Mouse (Mus musculus) intestine, embryonic 16.5 days (tissue): ENCODE measurements around the gene Nifk. TPM values are rescaled to one million over a fixed set of nuclear protein-coding genes. Genes with fewer than 3 reads are reported as not detected.

Experiments used
- ATAC-seq: fragments of 200-750 bp; cut with Nextera tagmentation; 2 replicates; pipeline ENCODE4 v1.8.0; 2017; ENCODE audit warnings: moderate TSS enrichment, moderate library complexity
- H3K27ac ChIP-seq: fragments of 300-500 bp; sonication (generic); 2 replicates; pipeline ENCODE4 v1.5.1; 2014; ENCODE audit warnings: mild to moderate bottlenecking, low read length
- H3K27me3 ChIP-seq: fragments of 300-500 bp; sonication (generic); replicated peaks from 2 replicates; pipeline ENCODE4 v1.6.1; 2014; ENCODE audit warnings: low read length, control low read depth, mixed read lengths; ENCODE audit not compliant: control insufficient read depth, insufficient read depth
- H3K36me3 ChIP-seq: fragments of 300-500 bp; sonication (generic); 2 replicates; pipeline ENCODE4 v1.6.1; 2014; ENCODE audit warnings: low read length, control low read depth; ENCODE audit not compliant: control insufficient read depth, insufficient read depth
- H3K4me1 ChIP-seq: fragments of 300-500 bp; sonication (generic); 2 replicates; pipeline ENCODE4 v1.6.1; 2014; ENCODE audit warnings: low read length, control low read depth, mixed read lengths; ENCODE audit not compliant: control insufficient read depth, insufficient read depth
- H3K4me2 ChIP-seq: fragments of 300-500 bp; sonication (generic); 2 replicates; pipeline ENCODE4 v1.6.1; 2014; ENCODE audit warnings: low read depth, low read length, control low read depth
- H3K4me3 ChIP-seq: fragments of 300-500 bp; sonication (generic); 2 replicates; pipeline ENCODE4 v1.5.1; 2014; ENCODE audit warnings: mild to moderate bottlenecking, low read length
- H3K9ac ChIP-seq: fragments of 300-500 bp; sonication (generic); 2 replicates; pipeline ENCODE4 v1.6.1; 2014; ENCODE audit warnings: low read depth, low read length
- H3K9me3 ChIP-seq: fragments of 300-500 bp; sonication (generic); 2 replicates; pipeline ENCODE4 v1.6.1; 2016; ENCODE audit warnings: low read length, control low read depth; ENCODE audit not compliant: control insufficient read depth
- WGBS: fragments of 180-500 bp; shearing (Covaris S2); extraction: QIAGEN DNeasy Blood & Tissue Kit; methylation state at CpG from one replicate; pipeline ENCODE4 v1.1.7; 2014; 5-methylcytosine and 5-hydroxymethylcytosine counted together
- polyA plus RNA-seq: library from polyadenylated mRNA; unstranded; fragments of >200 nt; fragmentation: Nextera tagmentation; extraction: Ambion mirVana; gene quantifications from 2 replicates; pipeline ENCODE4 v1.2.1, GENCODE M21; 2015

Nifk gene
- polyA plus RNA-seq, 1 experiment from 2014 or later, result 81.6 TPM

GRCm38 (mm10) chr1:118320696-118321095 lies 943 bp upstream of the Nifk start:
- Histone ChIP-seq H3K4me2 (no peak overlapping the region), H3K4me1 (peaks cover 6% of the 10 kb centered on the region), H3K4me3 (no peak overlapping the region), H3K36me3 (0 out of 2 replicates have a peak, but pooled peaks cover 5% of the 10 kb centered on the region), H3K27me3 (no peaks in the 10 kb centered on the region), H3K27ac (no peak overlapping the region), H3K9ac (no peak overlapping the region), H3K9me3 (no peaks in the 10 kb centered on the region)
- WGBS, result 64% methylated on average over 2 of the region's 2 CpGs
- ATAC-seq, result no peak

- Histone ChIP-seq H3K9ac (no peak overlapping the region), H3K36me3 (peaks cover under 1% of the 10 kb centered on the region; the same call in 1 of the 2 replicates), H3K4me3 (no peak overlapping the region), H3K27ac (no peak overlapping the region), H3K9me3 (no peaks in the 10 kb centered on the region), H3K4me1 (no peaks in the 10 kb centered on the region), H3K4me2 (no peak overlapping the region), H3K27me3 (no peaks in the 10 kb centered on the region)
- 86% methylated on average over 9 of the region's 9 CpGs for WGBS
- no peak for ATAC-seq
These were observed 13.4 kb downstream of the Nifk start for GRCm38 (mm10) chr1:118334749-118335713.

GRCm38 (mm10) chr1:118335847-118336246 lies 14.2 kb downstream of the Nifk start:
- ATAC-seq, result no peak
- no peak overlapping the region for H3K4me3 ChIP-seq
- no peak overlapping the region for H3K4me2 ChIP-seq
- H3K36me3 ChIP-seq, result no peaks in the 10 kb centered on the region; the same call in 1 of the 2 replicates
- no peak overlapping the region for H3K27ac ChIP-seq
- H3K9me3 ChIP-seq, result no peaks in the 10 kb centered on the region
- no peaks in the 10 kb centered on the region for H3K27me3 ChIP-seq
- H3K9ac ChIP-seq, result no peak overlapping the region
- no peaks in the 10 kb centered on the region for H3K4me1 ChIP-seq

- 81% methylated on average over 5 of the region's 5 CpGs for WGBS
- no peaks in the 10 kb centered on the region for H3K4me1 ChIP-seq
- no peaks in the 10 kb centered on the region; the same call in 1 of the 2 replicates for H3K36me3 ChIP-seq
- ATAC-seq, result no peak
- no peak overlapping the region for H3K27ac ChIP-seq
- H3K4me2 ChIP-seq, result no peak overlapping the region
- H3K4me3 ChIP-seq, result no peak overlapping the region
- no peaks in the 10 kb centered on the region for H3K27me3 ChIP-seq
- no peaks in the 10 kb centered on the region for H3K9me3 ChIP-seq
- no peak overlapping the region for H3K9ac ChIP-seq
These were observed 16.3 kb downstream of the Nifk start for GRCm38 (mm10) chr1:118337921-118338320.

- Histone ChIP-seq H3K9me3 (no peaks in the 10 kb centered on the region), H3K27me3 (no peaks in the 10 kb centered on the region), H3K4me1 (no peaks in the 10 kb centered on the region), H3K9ac (no peak overlapping the region), H3K36me3 (no peaks in the 10 kb centered on the region), H3K27ac (no peak overlapping the region), H3K4me3 (no peak overlapping the region), H3K4me2 (no peak overlapping the region)
- ATAC-seq, result no peak
- 33% methylated on average over 6 of the region's 6 CpGs for WGBS
These were observed 22.2 kb downstream of the Nifk start for GRCm38 (mm10) chr1:118343649-118344435.

- WGBS, result 75% methylated on average over 3 of the region's 3 CpGs
- Histone ChIP-seq H3K4me2 (no peak overlapping the region), H3K27ac (no peak overlapping the region)
These were observed 28.3 kb downstream of the Nifk start for GRCm38 (mm10) chr1:118349922-118350321.

GRCm38 (mm10) chr1:118359071-118359761 lies 37.6 kb downstream of the Nifk start:
- H3K4me3 ChIP-seq, result no peak overlapping the region
- H3K27ac ChIP-seq, result no peak overlapping the region
- no peak for ATAC-seq
- H3K9ac ChIP-seq, result no peak overlapping the region
- H3K36me3 ChIP-seq, result no peaks in the 10 kb centered on the region
- no peaks in the 10 kb centered on the region for H3K4me1 ChIP-seq
- no peak overlapping the region for H3K4me2 ChIP-seq
- H3K27me3 ChIP-seq, result no peaks in the 10 kb centered on the region
- H3K9me3 ChIP-seq, result no peaks in the 10 kb centered on the region
- WGBS, result 72% methylated on average over 6 of the region's 6 CpGs

More at GRCm38 (mm10) chr1:118349922-118350321, 28.3 kb downstream of the Nifk start:
- Histone ChIP-seq H3K9me3 (no peaks in the 10 kb centered on the region), H3K9ac (no peak overlapping the region), H3K27me3 (no peaks in the 10 kb centered on the region), H3K4me3 (no peak overlapping the region), H3K4me1 (no peaks in the 10 kb centered on the region), H3K36me3 (no peaks in the 10 kb centered on the region)
- no peak for ATAC-seq

- no peaks in the 10 kb centered on the region for H3K36me3 ChIP-seq
- H3K27me3 ChIP-seq, result no peaks in the 10 kb centered on the region
- no peak overlapping the region for H3K27ac ChIP-seq
- H3K9me3 ChIP-seq, result no peaks in the 10 kb centered on the region
- 82% methylated on average over 1 of the region's 1 CpGs for WGBS
- H3K4me2 ChIP-seq, result no peak overlapping the region
- H3K9ac ChIP-seq, result no peak overlapping the region
- H3K4me1 ChIP-seq, result no peaks in the 10 kb centered on the region
- no peak overlapping the region for H3K4me3 ChIP-seq
- no peak for ATAC-seq
These were observed 46.3 kb downstream of the Nifk start for GRCm38 (mm10) chr1:118367970-118368369.
